Mouse (Mus musculus): ENCODE measurements around the gene Olfr810. TPM values are rescaled to one million over a fixed set of nuclear protein-coding genes. Genes with fewer than 3 reads are reported as not detected.

Olfr810 gene
- not detected for polyA plus RNA-seq (2014; fragmentation: Illumina TruSeq; extraction: RNeasy Lipid Tissue Mini Kit (QIAGEN cat#74804); ENCODE audit: low read depth, low replicate concordance)

GRCm38 (mm10) chr10:129794817-129795216 is at the start of gene Olfr810:
Gene Olfr810, minus strand, starts transcription at chr10:129794917.

GRCm38 (mm10) chr10:129804296-129804695 is 9.6 kb upstream of the Olfr810 start, which contains the start of gene Olfr811:
Gene Olfr811, minus strand, starts transcription at chr10:129804396.

GRCm38 (mm10) chr10:129774338-129774737 is 20.4 kb downstream of the Olfr810 start, which contains the start of gene Olfr809:
Gene Olfr809, plus strand, starts transcription at chr10:129774638.

GRCm38 (mm10) chr10:129765182-129765581 is 29.5 kb downstream of the Olfr810 start, which contains the start of gene Olfr808:
Gene Olfr808, plus strand, starts transcription at chr10:129765482.

GRCm38 (mm10) chr10:129757693-129758092 is 37.0 kb downstream of the Olfr810 start, which contains the start of gene Olfr807:
Gene Olfr807, minus strand, starts transcription at chr10:129757793.

GRCm38 (mm10) chr10:129741821-129742220 is 52.9 kb downstream of the Olfr810 start, which contains the start of gene Olfr806:
Gene Olfr806, minus strand, starts transcription at chr10:129741921.

Other genes with a start within 250 kb of the Olfr810 start
- gene Olfr794, start 227.3 kb downstream of the Olfr810 start, polyA plus RNA-seq (2014; fragmentation: Illumina TruSeq; extraction: RNeasy Lipid Tissue Mini Kit (QIAGEN cat#74804); ENCODE audit: low read depth, low replicate concordance) = not detected
- gene Olfr796, start 182.3 kb downstream of the Olfr810 start, polyA plus RNA-seq (2014; fragmentation: Illumina TruSeq; extraction: RNeasy Lipid Tissue Mini Kit (QIAGEN cat#74804); ENCODE audit: low read depth, low replicate concordance) = not detected
- not detected for gene Olfr798, start 167.0 kb downstream of the Olfr810 start, polyA plus RNA-seq (2014; fragmentation: Illumina TruSeq; extraction: RNeasy Lipid Tissue Mini Kit (QIAGEN cat#74804); ENCODE audit: low read depth, low replicate concordance)
- gene Olfr799, start 157.4 kb downstream of the Olfr810 start, polyA plus RNA-seq (2014; fragmentation: Illumina TruSeq; extraction: RNeasy Lipid Tissue Mini Kit (QIAGEN cat#74804); ENCODE audit: low read depth, low replicate concordance) = not detected
- not detected for gene Olfr800, start 137.2 kb downstream of the Olfr810 start, polyA plus RNA-seq (2014; fragmentation: Illumina TruSeq; extraction: RNeasy Lipid Tissue Mini Kit (QIAGEN cat#74804); ENCODE audit: low read depth, low replicate concordance)
- gene Olfr801, start 121.1 kb downstream of the Olfr810 start, polyA plus RNA-seq (2014; fragmentation: Illumina TruSeq; extraction: RNeasy Lipid Tissue Mini Kit (QIAGEN cat#74804); ENCODE audit: low read depth, low replicate concordance) = not detected
- not detected for gene Olfr802, start 106.7 kb downstream of the Olfr810 start, polyA plus RNA-seq (2014; fragmentation: Illumina TruSeq; extraction: RNeasy Lipid Tissue Mini Kit (QIAGEN cat#74804); ENCODE audit: low read depth, low replicate concordance)
- not detected for gene Olfr803, start 100.6 kb downstream of the Olfr810 start, polyA plus RNA-seq (2014; fragmentation: Illumina TruSeq; extraction: RNeasy Lipid Tissue Mini Kit (QIAGEN cat#74804); ENCODE audit: low read depth, low replicate concordance)
- not detected for gene Olfr804, start 91.7 kb downstream of the Olfr810 start, polyA plus RNA-seq (2014; fragmentation: Illumina TruSeq; extraction: RNeasy Lipid Tissue Mini Kit (QIAGEN cat#74804); ENCODE audit: low read depth, low replicate concordance)
- not detected for gene Olfr805, start 65.5 kb downstream of the Olfr810 start, polyA plus RNA-seq (2014; fragmentation: Illumina TruSeq; extraction: RNeasy Lipid Tissue Mini Kit (QIAGEN cat#74804); ENCODE audit: low read depth, low replicate concordance)
- gene Olfr806, start 53.0 kb downstream of the Olfr810 start, polyA plus RNA-seq (2014; fragmentation: Illumina TruSeq; extraction: RNeasy Lipid Tissue Mini Kit (QIAGEN cat#74804); ENCODE audit: low read depth, low replicate concordance) = not detected
- not detected for gene Olfr807, start 37.1 kb downstream of the Olfr810 start, polyA plus RNA-seq (2014; fragmentation: Illumina TruSeq; extraction: RNeasy Lipid Tissue Mini Kit (QIAGEN cat#74804); ENCODE audit: low read depth, low replicate concordance)
- not detected for gene Olfr808, start 29.4 kb downstream of the Olfr810 start, polyA plus RNA-seq (2014; fragmentation: Illumina TruSeq; extraction: RNeasy Lipid Tissue Mini Kit (QIAGEN cat#74804); ENCODE audit: low read depth, low replicate concordance)
- gene Olfr809, start 20.3 kb downstream of the Olfr810 start, polyA plus RNA-seq (2014; fragmentation: Illumina TruSeq; extraction: RNeasy Lipid Tissue Mini Kit (QIAGEN cat#74804); ENCODE audit: low read depth, low replicate concordance) = not detected
- gene Olfr811, start 9.5 kb upstream of the Olfr810 start, polyA plus RNA-seq (2014; fragmentation: Illumina TruSeq; extraction: RNeasy Lipid Tissue Mini Kit (QIAGEN cat#74804); ENCODE audit: low read depth, low replicate concordance) = not detected
- not detected for gene Olfr812, start 51.2 kb upstream of the Olfr810 start, polyA plus RNA-seq (2014; fragmentation: Illumina TruSeq; extraction: RNeasy Lipid Tissue Mini Kit (QIAGEN cat#74804); ENCODE audit: low read depth, low replicate concordance)
- gene Olfr813, start 60.5 kb upstream of the Olfr810 start, polyA plus RNA-seq (2014; fragmentation: Illumina TruSeq; extraction: RNeasy Lipid Tissue Mini Kit (QIAGEN cat#74804); ENCODE audit: low read depth, low replicate concordance) = not detected
- not detected for gene Olfr814, start 84.9 kb upstream of the Olfr810 start, polyA plus RNA-seq (2014; fragmentation: Illumina TruSeq; extraction: RNeasy Lipid Tissue Mini Kit (QIAGEN cat#74804); ENCODE audit: low read depth, low replicate concordance)
- not detected for gene Olfr815, start 111.0 kb upstream of the Olfr810 start, polyA plus RNA-seq (2014; fragmentation: Illumina TruSeq; extraction: RNeasy Lipid Tissue Mini Kit (QIAGEN cat#74804); ENCODE audit: low read depth, low replicate concordance)
- not detected for gene Olfr816, start 120.7 kb upstream of the Olfr810 start, polyA plus RNA-seq (2014; fragmentation: Illumina TruSeq; extraction: RNeasy Lipid Tissue Mini Kit (QIAGEN cat#74804); ENCODE audit: low read depth, low replicate concordance)
- not detected for gene Olfr818, start 154.2 kb upstream of the Olfr810 start, polyA plus RNA-seq (2014; fragmentation: Illumina TruSeq; extraction: RNeasy Lipid Tissue Mini Kit (QIAGEN cat#74804); ENCODE audit: low read depth, low replicate concordance)
- gene Olfr819, start 172.3 kb upstream of the Olfr810 start, polyA plus RNA-seq (2014; fragmentation: Illumina TruSeq; extraction: RNeasy Lipid Tissue Mini Kit (QIAGEN cat#74804); ENCODE audit: low read depth, low replicate concordance) = not detected
- not detected for gene Olfr247, start 181.2 kb upstream of the Olfr810 start, polyA plus RNA-seq (2014; fragmentation: Illumina TruSeq; extraction: RNeasy Lipid Tissue Mini Kit (QIAGEN cat#74804); ENCODE audit: low read depth, low replicate concordance)
- gene Gm10310, start 190.1 kb upstream of the Olfr810 start, polyA plus RNA-seq (2014; fragmentation: Illumina TruSeq; extraction: RNeasy Lipid Tissue Mini Kit (QIAGEN cat#74804); ENCODE audit: low read depth, low replicate concordance) = not detected
- gene Olfr820, start 217.7 kb upstream of the Olfr810 start, polyA plus RNA-seq (2014; fragmentation: Illumina TruSeq; extraction: RNeasy Lipid Tissue Mini Kit (QIAGEN cat#74804); ENCODE audit: low read depth, low replicate concordance) = not detected
- not detected for gene Olfr821, start 235.4 kb upstream of the Olfr810 start, polyA plus RNA-seq (2014; fragmentation: Illumina TruSeq; extraction: RNeasy Lipid Tissue Mini Kit (QIAGEN cat#74804); ENCODE audit: low read depth, low replicate concordance)

Measured in adrenal gland, adult 10 weeks (tissue).